Mouse (Mus musculus) gastrocnemius, adult 18-20 months (tissue): Measurements from ENCODE around the gene Aldh3b3. TPM values are rescaled to one million over a fixed set of nuclear protein-coding genes. Genes with fewer than 3 reads are reported as not detected.

Experiments
- DNase-seq: peaks from one replicate; pipeline ENCODE4 v3.0.0; 2021; ENCODE audit warnings: low spot score
- total RNA-seq, 2 experiments: library from RNA; stranded (reverse); gene quantifications; 2 replicates each; pipeline ENCODE4 v1.2.3; 2021

The Aldh3b3 gene
- total RNA-seq, 2 experiments from 2014 or later: not detected

GRCm38 (mm10) chr19:4000949-4001525 is 42.6 kb downstream of the Aldh3b3 start:
- no peak for DNase-seq

- DNase-seq: no peak
Observed at GRCm38 (mm10) chr19:4001752-4002151, 43.3 kb downstream of the Aldh3b3 start.

DNA sequence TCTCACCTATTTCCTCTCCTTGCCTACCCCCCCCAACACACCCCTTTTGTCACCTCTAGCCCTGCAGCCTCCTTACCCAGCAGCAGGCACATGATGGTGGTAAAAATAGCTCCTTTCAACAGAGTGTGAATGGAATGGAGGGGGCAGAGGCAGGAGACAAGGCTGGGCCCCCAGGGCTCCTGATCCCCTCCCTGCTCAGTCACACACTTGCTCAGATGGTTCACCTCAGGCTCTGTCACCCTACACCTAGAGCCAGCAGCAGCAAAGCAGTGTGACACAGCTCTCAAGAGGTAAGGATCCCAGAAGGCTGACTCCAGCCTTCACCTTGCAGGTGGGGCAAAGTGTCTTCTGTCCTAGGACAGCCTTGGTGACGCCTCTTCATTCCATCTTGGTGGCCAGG is 44.7 kb downstream of the Aldh3b3 start, which contains the start of gene Doc2g:
Doc2g (plus strand) TSS at position 202 of the 400 bp plus-strand sequence.
- no peak for DNase-seq

DNA sequence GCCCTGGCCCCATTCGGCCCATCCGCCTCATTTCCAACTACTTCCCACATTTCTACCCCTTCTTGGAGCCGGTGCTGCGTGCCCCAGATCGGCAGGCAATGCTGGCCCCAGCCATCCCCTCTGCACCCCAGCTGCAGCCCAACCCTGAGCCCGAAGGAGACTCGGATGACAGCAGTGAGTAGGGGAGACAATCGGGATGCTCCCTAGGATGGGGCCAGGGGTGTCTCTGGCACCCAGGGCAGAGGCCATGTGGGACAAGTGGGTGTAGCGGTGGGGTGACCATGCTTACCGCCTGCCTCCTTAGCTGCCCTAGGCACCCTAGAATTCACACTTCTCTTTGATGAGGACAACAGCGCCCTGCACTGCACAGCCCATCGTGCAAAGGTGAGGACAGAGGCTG is 45.2 kb downstream of the Aldh3b3 start:
- no peak for DNase-seq

- DNase-seq: no peak
Observed at GRCm38 (mm10) chr19:4004331-4004730, 45.9 kb downstream of the Aldh3b3 start.

- no peak for DNase-seq
Observed at GRCm38 (mm10) chr19:4005091-4005490, 46.6 kb downstream of the Aldh3b3 start.

- no peak for DNase-seq
Observed at GRCm38 (mm10) chr19:4005971-4006370, 47.5 kb downstream of the Aldh3b3 start.

- DNase-seq: no peak
Observed at GRCm38 (mm10) chr19:4011086-4011485, 52.6 kb downstream of the Aldh3b3 start.

GRCm38 (mm10) chr19:4012432-4013022 is 54.1 kb downstream of the Aldh3b3 start, which contains the start of gene Ndufv1:
TSS of gene Ndufv1 (minus strand) at chr19:4012806.
- DNase-seq: peak; percentile 98

DNA sequence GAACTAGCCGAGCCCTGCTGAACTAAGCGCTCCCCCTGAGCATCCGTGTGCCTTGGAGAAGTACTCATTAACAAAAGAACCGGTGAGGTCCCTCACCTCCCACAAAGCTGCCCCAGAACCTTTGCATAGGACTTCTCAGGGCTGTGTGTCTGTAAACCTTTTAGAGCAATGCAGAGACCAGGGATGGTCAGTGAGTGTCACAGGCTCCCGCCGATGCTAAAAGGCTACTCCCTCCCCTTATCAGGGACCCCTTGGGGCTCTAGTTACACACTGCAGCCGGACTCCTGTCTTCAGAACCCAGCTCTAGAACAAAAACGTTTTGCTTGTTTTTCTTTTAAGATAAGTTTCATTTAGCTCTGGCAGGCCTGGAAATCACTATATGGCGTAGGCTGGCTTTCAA is 54.6 kb downstream of the Aldh3b3 start:
- no peak for DNase-seq

DNA sequence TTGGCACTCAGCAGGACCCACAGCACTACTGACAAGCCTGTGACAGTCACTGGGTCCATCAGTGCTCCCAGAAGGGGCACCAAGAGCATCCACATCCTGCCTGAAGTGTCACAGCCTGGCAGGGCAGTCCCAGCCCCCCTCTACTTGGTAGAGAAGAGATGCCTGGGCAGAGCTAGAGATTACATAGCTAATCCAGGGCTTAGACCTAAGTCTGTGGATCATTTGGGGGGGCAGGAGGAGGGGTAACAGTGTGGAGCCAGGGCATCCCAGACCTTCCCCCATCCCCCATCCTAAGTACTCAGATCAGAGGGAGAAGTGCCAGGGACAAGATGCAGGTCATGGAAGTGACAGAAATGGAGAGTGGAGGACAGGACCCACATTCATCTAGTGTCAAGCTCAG is 56.4 kb downstream of the Aldh3b3 start:
- DNase-seq: no peak

GRCm38 (mm10) chr19:4015635-4016034 is 57.2 kb downstream of the Aldh3b3 start:
- no peak for DNase-seq

- DNase-seq: no peak
Observed at GRCm38 (mm10) chr19:4017921-4018587, 59.6 kb downstream of the Aldh3b3 start.

- peak; percentile 92 for DNase-seq
Observed at GRCm38 (mm10) chr19:4018743-4019583, 60.5 kb downstream of the Aldh3b3 start.

Other genes with a start within 250 kb of the Aldh3b3 start
- 10 to 100 TPM; 19.1 to 19.6 TPM for gene Kmt5b, start 191.2 kb upstream of the Aldh3b3 start, total RNA-seq
- 1 to 10 TPM; 1.4 to 3.0 TPM for gene Chka, start 106.9 kb upstream of the Aldh3b3 start, total RNA-seq
- 1 to 10 TPM; 2.5 to 4.0 TPM for gene Tcirg1, start 51.5 kb upstream of the Aldh3b3 start, total RNA-seq
- 100 to 1,000 TPM; 257 to 270 TPM for gene Ndufs8, start 45.9 kb upstream of the Aldh3b3 start, total RNA-seq
- under 1 TPM; 0.62 to 0.83 TPM for gene Aldh3b1, start 28.8 kb upstream of the Aldh3b3 start, total RNA-seq
- gene Unc93b1, start 23.5 kb upstream of the Aldh3b3 start, total RNA-seq: 1 to 10 TPM; 3.2 to 5.8 TPM
- gene Aldh3b2, start 13.7 kb downstream of the Aldh3b3 start, total RNA-seq: under 1 TPM; 0.14 to 0.26 TPM
- gene Acy3, start 27.9 kb downstream of the Aldh3b3 start, total RNA-seq: 1 to 10 TPM; 1.3 to 2.0 TPM
- gene Tbx10, start 34.1 kb downstream of the Aldh3b3 start, total RNA-seq: not detected
- gene Nudt8, start 41.9 kb downstream of the Aldh3b3 start, total RNA-seq: 10 to 100 TPM; 23.8 to 30.1 TPM
- under 1 TPM; 0.14 to 0.40 TPM for gene Gm49405, start 42.0 kb downstream of the Aldh3b3 start, total RNA-seq
- gene Doc2g, start 44.7 kb downstream of the Aldh3b3 start, total RNA-seq: under 1 TPM; 0.82 to 1.00 TPM
- 100 to 1,000 TPM; 423 to 466 TPM for gene Ndufv1, start 54.2 kb downstream of the Aldh3b3 start, total RNA-seq
- 100 to 1,000 TPM; 480 to 487 TPM for gene Gstp1, start 79.3 kb downstream of the Aldh3b3 start, total RNA-seq
- 100 to 1,000 TPM; 206 to 226 TPM for gene Gstp2, start 87.4 kb downstream of the Aldh3b3 start, total RNA-seq
- gene Gstp3, start 100.9 kb downstream of the Aldh3b3 start, total RNA-seq: not detected
- gene Cabp2, start 122.9 kb downstream of the Aldh3b3 start, total RNA-seq: not detected
- gene Cdk2ap2, start 138.5 kb downstream of the Aldh3b3 start, total RNA-seq: 10 to 100 TPM; 18.7 to 19.9 TPM
- 1 to 10 TPM; 2.0 to 3.7 TPM for gene Pitpnm1, start 141.4 kb downstream of the Aldh3b3 start, total RNA-seq
- 10 to 100 TPM; 82.2 to 84.7 TPM for gene Aip, start 167.2 kb downstream of the Aldh3b3 start, total RNA-seq
- not detected for gene Gpr152, start 181.1 kb downstream of the Aldh3b3 start, total RNA-seq
- not detected for gene Cabp4, start 185.4 kb downstream of the Aldh3b3 start, total RNA-seq
- 10 to 100 TPM; 11.9 to 13.4 TPM for gene Coro1b, start 190.0 kb downstream of the Aldh3b3 start, total RNA-seq
- not detected for gene Ptprcap, start 195.0 kb downstream of the Aldh3b3 start, total RNA-seq
- 10 to 100 TPM; 24.8 to 25.9 TPM for gene Rps6kb2, start 204.7 kb downstream of the Aldh3b3 start, total RNA-seq
- gene Carns1, start 216.8 kb downstream of the Aldh3b3 start, total RNA-seq: 10 to 100 TPM; 21.8 to 30.3 TPM
- 1 to 10 TPM; 5.5 to 5.9 TPM for gene Tbc1d10c, start 232.6 kb downstream of the Aldh3b3 start, total RNA-seq
- 100 to 1,000 TPM; 200 to 201 TPM for gene Ppp1ca, start 233.4 kb downstream of the Aldh3b3 start, total RNA-seq
- 1 to 10 TPM; 2.6 to 2.8 TPM for gene Rad9a, start 243.0 kb downstream of the Aldh3b3 start, total RNA-seq